Mouse (Mus musculus): ENCODE results near the gene Gm10320. TPM values are rescaled to one million over a fixed set of nuclear protein-coding genes. Genes with fewer than 3 reads are reported as not detected.

The Gm10320 gene
- total RNA-seq, 2 experiments from 2014 or later = 0.45 TPM; not detected in 1

- ATAC-seq (replicated peaks; ENCODE audit: low FRiP score, poor library complexity, severe bottlenecking) = no peak
Observed at GRCm38 (mm10) chr13:98476175-98476838, 15.5 kb downstream of the Gm10320 start.

GRCm38 (mm10) chr13:98475681-98476080 lies 16.1 kb downstream of the Gm10320 start:
- no peak for ATAC-seq (replicated peaks; ENCODE audit: low FRiP score, poor library complexity, severe bottlenecking)

- no peak for ATAC-seq (replicated peaks; ENCODE audit: low FRiP score, poor library complexity, severe bottlenecking)
Observed at GRCm38 (mm10) chr13:98473034-98473433, 18.8 kb downstream of the Gm10320 start.

GRCm38 (mm10) chr13:98471756-98472155 lies 20.0 kb downstream of the Gm10320 start:
- no peak for ATAC-seq (replicated peaks; ENCODE audit: low FRiP score, poor library complexity, severe bottlenecking)

- ATAC-seq (replicated peaks; ENCODE audit: low FRiP score, poor library complexity, severe bottlenecking) = no peak
Observed at GRCm38 (mm10) chr13:98470321-98470720, 21.5 kb downstream of the Gm10320 start.

GRCm38 (mm10) chr13:98469916-98470315 lies 21.9 kb downstream of the Gm10320 start:
- no peak for ATAC-seq (replicated peaks; ENCODE audit: low FRiP score, poor library complexity, severe bottlenecking)

GRCm38 (mm10) chr13:98461467-98461866 lies 30.3 kb downstream of the Gm10320 start:
- ATAC-seq (replicated peaks; ENCODE audit: low FRiP score, poor library complexity, severe bottlenecking) = no peak

- ATAC-seq (replicated peaks; ENCODE audit: low FRiP score, poor library complexity, severe bottlenecking) = no peak
Observed at GRCm38 (mm10) chr13:98456398-98456797, 35.4 kb downstream of the Gm10320 start.

GRCm38 (mm10) chr13:98455646-98456045 lies 36.2 kb downstream of the Gm10320 start:
- no peak for ATAC-seq (replicated peaks; ENCODE audit: low FRiP score, poor library complexity, severe bottlenecking)

GRCm38 (mm10) chr13:98454224-98454967 lies 37.4 kb downstream of the Gm10320 start:
- ATAC-seq (replicated peaks; ENCODE audit: low FRiP score, poor library complexity, severe bottlenecking) = no peak

GRCm38 (mm10) chr13:98453146-98453545 lies 38.7 kb downstream of the Gm10320 start:
- no peak for ATAC-seq (replicated peaks; ENCODE audit: low FRiP score, poor library complexity, severe bottlenecking)

GRCm38 (mm10) chr13:98448696-98449095 lies 43.1 kb downstream of the Gm10320 start:
- ATAC-seq (replicated peaks; ENCODE audit: low FRiP score, poor library complexity, severe bottlenecking) = no peak

GRCm38 (mm10) chr13:98447741-98448140 lies 44.1 kb downstream of the Gm10320 start:
- ATAC-seq (replicated peaks; ENCODE audit: low FRiP score, poor library complexity, severe bottlenecking) = no peak

- ATAC-seq (replicated peaks; ENCODE audit: low FRiP score, poor library complexity, severe bottlenecking) = no peak
Observed at GRCm38 (mm10) chr13:98445391-98446125, 46.2 kb downstream of the Gm10320 start.

GRCm38 (mm10) chr13:98441001-98441400 lies 50.8 kb downstream of the Gm10320 start:
- no peak for ATAC-seq (replicated peaks; ENCODE audit: low FRiP score, poor library complexity, severe bottlenecking)

- ATAC-seq (replicated peaks; ENCODE audit: low FRiP score, poor library complexity, severe bottlenecking) = no peak
Observed at GRCm38 (mm10) chr13:98440293-98440952, 51.4 kb downstream of the Gm10320 start.
